Mouse (Mus musculus) MEL (cell line): ENCODE measurements around the gene Cadm3.

Source experiments
- CHD2 ChIP-seq: IDR thresholded peaks from 2 replicates; pipeline ENCODE4 v1.6.1; 2011; ENCODE audit warnings: low read length, improper control_type of control experiment
- CTCF ChIP-seq, 3 experiments: IDR thresholded peaks in 2 of 3; conservative IDR thresholded peaks in 1 of 3; 2 replicates each; pipeline ENCODE4 v1.5.1; 2011 to 2012; ENCODE audit warnings: low read length in 3 of 3, low read depth in 2 of 3, mild to moderate bottlenecking in 2 of 3, improper control_type of control experiment in 1 of 3, inconsistent platforms in 1 of 3, mixed read lengths in 1 of 3, moderate library complexity in 1 of 3; ENCODE audit not compliant: control insufficient read depth in 1 of 3, insufficient read depth in 1 of 3, poor library complexity in 1 of 3, severe bottlenecking in 1 of 3
- EP300 ChIP-seq, 2 experiments: IDR thresholded peaks; 2 replicates each; pipeline ENCODE4 v1.6.1; 2011; ENCODE audit warnings: improper control_type of control experiment in 2 of 2, low read length in 2 of 2, low read depth in 1 of 2, mild to moderate bottlenecking in 1 of 2
- ETS1 ChIP-seq: IDR thresholded peaks from 2 replicates; pipeline ENCODE4 v1.6.1; 2012; ENCODE audit warnings: low read depth, mild to moderate bottlenecking, inconsistent platforms, low read length, improper control_type of control experiment, moderate library complexity
- GABPA ChIP-seq: IDR thresholded peaks from 2 replicates; pipeline ENCODE4 v1.6.1; 2012; ENCODE audit warnings: low read depth, mild to moderate bottlenecking, inconsistent platforms, low read length, improper control_type of control experiment, moderate library complexity
- GATA1 ChIP-seq: IDR thresholded peaks from 2 replicates; pipeline ENCODE4 v1.6.1; 2011; ENCODE audit warnings: low read depth, low read length, improper control_type of control experiment
- MAX ChIP-seq: IDR thresholded peaks from 2 replicates; pipeline ENCODE4 v1.6.1; 2011; ENCODE audit warnings: low read length, improper control_type of control experiment
- NRF1 ChIP-seq: IDR thresholded peaks from 2 replicates; pipeline ENCODE4 v1.6.1; 2014; ENCODE audit warnings: low read depth, mild to moderate bottlenecking, inconsistent platforms, low read length, improper control_type of control experiment, moderate library complexity; ENCODE audit not compliant: poor library complexity, insufficient read depth, severe bottlenecking
- POLR2A ChIP-seq, 2 experiments: IDR thresholded peaks; 2 replicates each; pipeline ENCODE4 v1.6.1; 2011 to 2012; ENCODE audit warnings: low read length in 2 of 2, mild to moderate bottlenecking in 2 of 2, control low read depth in 1 of 2, improper control_type of control experiment in 1 of 2, low read depth in 1 of 2, moderate library complexity in 1 of 2; ENCODE audit not compliant: control insufficient read depth in 1 of 2, insufficient read depth in 1 of 2, poor library complexity in 1 of 2
- SMC3 ChIP-seq: IDR thresholded peaks from 2 replicates; pipeline ENCODE4 v1.6.1; 2011; ENCODE audit warnings: low read depth, low read length, improper control_type of control experiment
- TAL1 ChIP-seq: IDR thresholded peaks from 2 replicates; pipeline ENCODE4 v1.6.1; 2012; ENCODE audit warnings: mild to moderate bottlenecking, inconsistent platforms, low read length, moderate library complexity, mixed read lengths
- UBTF ChIP-seq: IDR thresholded peaks from 2 replicates; pipeline ENCODE4 v1.6.1; 2012; ENCODE audit warnings: low read depth, mild to moderate bottlenecking, inconsistent platforms, low read length, improper control_type of control experiment, moderate library complexity, borderline replicate concordance; ENCODE audit not compliant: insufficient read depth
- ZMIZ1 ChIP-seq: IDR thresholded peaks from 2 replicates; pipeline ENCODE4 v1.6.1; 2012; ENCODE audit warnings: low read depth, mild to moderate bottlenecking, inconsistent platforms, low read length, improper control_type of control experiment, moderate library complexity

GRCm38 (mm10) chr1:173349946-173350345, 17.5 kb downstream of the Cadm3 start:
- TF ChIP-seq POLR2A (IDR thresholded peaks at IDR 0.05; ENCODE audit: control insufficient read depth in 1 of 2, insufficient read depth in 1 of 2, low read depth in 1 of 2, low read length in 2 of 2, poor library complexity in 1 of 2) (no peak), CTCF (IDR thresholded peaks at IDR 0.05 in 2 of 3, conservative IDR thresholded peaks at IDR 0.05 in 1 of 3; ENCODE audit: control insufficient read depth in 1 of 3, insufficient read depth in 1 of 3, low read depth in 2 of 3, low read length in 3 of 3, poor library complexity in 1 of 3, severe bottlenecking in 1 of 3) (no peak), GATA1 (no peak), EP300 (IDR thresholded peaks at IDR 0.05; ENCODE audit: low read depth in 1 of 2, low read length in 2 of 2) (no peak), MAX (no peak), UBTF (no peak), ETS1 (no peak), GABPA (no peak), CHD2 (peak; percentile 85), TAL1 (no peak), ZMIZ1 (no peak), NRF1 (no peak), SMC3 (no peak)
